Mouse (Mus musculus) mouse trophoblast stem cell (cell line): ENCODE data around the gene Agap2.

Source experiments
- in situ Hi-C, 2 experiments: fragments of 300-500 bp; cut with MseI, MboI; formaldehyde crosslinking; loops; 2 replicates in 1 of 2; 3 replicates in 1 of 2; pipeline ENCODE4 v1.15.1; 2025

The Agap2 gene

GRCm38 (mm10) chr10:127075080-127075479, at the start of gene Agap2:
Gene Agap2, plus strand, starts transcription at chr10:127075284.
- in situ Hi-C loops, result no loop called here

- in situ Hi-C loops, result no loop called here
Measured at GRCm38 (mm10) chr10:127030336-127031296, 44.5 kb upstream of the Agap2 start, which contains the start of gene Tsfm. Gene Tsfm, minus strand, starts transcription at chr10:127030840.

- in situ Hi-C loops, result no loop called here
Measured at GRCm38 (mm10) chr10:127033301-127033741, 41.8 kb upstream of the Agap2 start.

GRCm38 (mm10) chr10:127036273-127036672, 38.8 kb upstream of the Agap2 start:
- in situ Hi-C loops, result no loop called here

GRCm38 (mm10) chr10:127037641-127038040, 37.4 kb upstream of the Agap2 start:
- in situ Hi-C loops, result no loop called here

- in situ Hi-C loops, result no loop called here
Measured at GRCm38 (mm10) chr10:127040569-127041214, 34.4 kb upstream of the Agap2 start.

- in situ Hi-C loops, result no loop called here
Measured at GRCm38 (mm10) chr10:127041274-127041766, 33.8 kb upstream of the Agap2 start, which contains the start of the genes Mettl1 and Eef1akmt3. Gene Mettl1, plus strand, starts transcription at chr10:127041414. Gene Eef1akmt3, minus strand, starts transcription at chr10:127041513.

GRCm38 (mm10) chr10:127041774-127042338, 33.2 kb upstream of the Agap2 start:
- in situ Hi-C loops, result no loop called here

- in situ Hi-C loops, result no loop called here
Measured at GRCm38 (mm10) chr10:127042468-127043115, 32.5 kb upstream of the Agap2 start.

GRCm38 (mm10) chr10:127043187-127043586, 31.9 kb upstream of the Agap2 start:
- in situ Hi-C loops, result no loop called here

GRCm38 (mm10) chr10:127047954-127048353, 27.1 kb upstream of the Agap2 start, which contains the start of gene Cyp27b1:
Gene Cyp27b1, plus strand, starts transcription at chr10:127048250.
- in situ Hi-C loops, result no loop called here

- in situ Hi-C loops, result no loop called here
Measured at GRCm38 (mm10) chr10:127048608-127049394, 26.3 kb upstream of the Agap2 start.

GRCm38 (mm10) chr10:127049395-127050118, 25.5 kb upstream of the Agap2 start:
- in situ Hi-C loops, result no loop called here

- in situ Hi-C loops, result no loop called here
Measured at GRCm38 (mm10) chr10:127050119-127050474, 25.0 kb upstream of the Agap2 start.

GRCm38 (mm10) chr10:127054646-127055045, 20.4 kb upstream of the Agap2 start:
- in situ Hi-C loops, result no loop called here

- in situ Hi-C loops, result no loop called here
Measured at GRCm38 (mm10) chr10:127055406-127055805, 19.7 kb upstream of the Agap2 start.

- in situ Hi-C loops, result no loop called here
Measured at GRCm38 (mm10) chr10:127056490-127056889, 18.6 kb upstream of the Agap2 start.

- in situ Hi-C loops, result no loop called here
Measured at GRCm38 (mm10) chr10:127058161-127058560, 16.9 kb upstream of the Agap2 start.

GRCm38 (mm10) chr10:127058708-127059107, 16.4 kb upstream of the Agap2 start:
- in situ Hi-C loops, result no loop called here
